Mouse (Mus musculus) embryonic facial prominence, embryonic 11.5 days (tissue): ENCODE results near the gene Crygs. TPM values are rescaled to one million over a fixed set of nuclear protein-coding genes. Genes with fewer than 3 reads are reported as not detected.

Experiments used
- ATAC-seq: fragments of 200-750 bp; cut with Nextera tagmentation; replicated peaks from 2 replicates; pipeline ENCODE4 v1.8.0; 2017; ENCODE audit warnings: low read depth; ENCODE audit not compliant: insufficient number of reproducible peaks, low FRiP score, low TSS enrichment
- DNase-seq: peaks from one replicate; pipeline ENCODE4 v3.0.0-alpha.2; 2015; ENCODE audit warnings: low spot score
- H3K27ac ChIP-seq: fragments of 300-500 bp; sonication (generic); replicated peaks from 2 replicates; pipeline ENCODE4 v1.5.1; 2014; ENCODE audit warnings: mild to moderate bottlenecking, low read depth, low read length, control low read depth
- H3K27me3 ChIP-seq: fragments of 300-500 bp; sonication (generic); 2 replicates; pipeline ENCODE4 v1.6.1; 2014; ENCODE audit warnings: mild to moderate bottlenecking, low read length, moderate library complexity, mixed read lengths; ENCODE audit not compliant: control insufficient read depth, insufficient read depth
- H3K36me3 ChIP-seq: fragments of 300-500 bp; sonication (generic); replicated peaks from 2 replicates; pipeline ENCODE4 v1.6.1; 2014; ENCODE audit warnings: low read depth, mild to moderate bottlenecking, low read length, moderate library complexity, mixed read lengths; ENCODE audit not compliant: control insufficient read depth, insufficient read depth
- H3K4me1 ChIP-seq: fragments of 300-500 bp; sonication (generic); 2 replicates; pipeline ENCODE4 v1.6.1; 2014; ENCODE audit warnings: low read length, mixed read lengths; ENCODE audit not compliant: control insufficient read depth, insufficient read depth
- H3K4me2 ChIP-seq: fragments of 300-500 bp; sonication (generic); 2 replicates; pipeline ENCODE4 v1.6.1; 2014; ENCODE audit warnings: low read depth, mild to moderate bottlenecking, control low read depth, low read length, moderate library complexity
- H3K4me3 ChIP-seq: fragments of 300-500 bp; sonication (generic); 2 replicates; pipeline ENCODE4 v1.5.1; 2014; ENCODE audit warnings: low read depth, low read length, control low read depth
- H3K9ac ChIP-seq: fragments of 300-500 bp; sonication (generic); replicated peaks from 2 replicates; pipeline ENCODE4 v1.6.1; 2014; ENCODE audit warnings: mild to moderate bottlenecking, control low read depth, low read length
- H3K9me3 ChIP-seq: fragments of 300-500 bp; sonication (generic); replicated peaks from 2 replicates; pipeline ENCODE4 v1.6.1; 2016; ENCODE audit warnings: mild to moderate bottlenecking, low read length, inconsistent platforms, mixed read lengths; ENCODE audit not compliant: control insufficient read depth
- whole genome bisulfite sequencing: fragments of 180-500 bp; shearing (Covaris S2); extraction: QIAGEN DNeasy Blood & Tissue Kit; methylation state at CpG from one replicate; pipeline ENCODE4 v1.1.7; 2014; 5-methylcytosine and 5-hydroxymethylcytosine counted together
- polyA plus RNA-seq: library from polyadenylated mRNA; unstranded; fragments of >200 nt; fragmentation: Nextera tagmentation; extraction: Ambion mirVana; gene quantifications from 2 replicates; pipeline ENCODE4 v1.2.1, GENCODE M21; 2014

Crygs gene
- polyA plus RNA-seq, 1 experiment from 2014 or later = 0.25 TPM

GRCm38 (mm10) chr16:22844061-22844801 is 32.9 kb upstream of the Crygs start:
- H3K27me3 ChIP-seq = no peaks in the 10 kb centered on the region
- H3K4me2 ChIP-seq = peak overlapping the region; percentile 89
- H3K9me3 ChIP-seq = no peaks in the 10 kb centered on the region
- peak overlapping the region; percentile 75 for H3K9ac ChIP-seq
- WGBS = 6% methylated on average over 25 of the region's 26 CpGs
- peak; percentile 91 for ATAC-seq
- H3K4me3 ChIP-seq = peak overlapping the region; percentile 45
- no peaks in the 10 kb centered on the region for H3K36me3 ChIP-seq
- DNase-seq = peak; percentile 80
- no peak overlapping the region for H3K27ac ChIP-seq
- H3K4me1 ChIP-seq = no peaks in the 10 kb centered on the region

- no peaks in the 10 kb centered on the region; the same call in 1 of the 2 replicates for H3K36me3 ChIP-seq
- no peak overlapping the region for H3K27ac ChIP-seq
- DNase-seq (no peak), ATAC-seq (no peak)
- H3K27me3 ChIP-seq = no peaks in the 10 kb centered on the region
- no peak overlapping the region for H3K4me3 ChIP-seq
- no peak overlapping the region for H3K4me2 ChIP-seq
- no peaks in the 10 kb centered on the region for H3K9me3 ChIP-seq
- H3K9ac ChIP-seq = no peak overlapping the region
- 93% methylated on average over 5 of the region's 5 CpGs for WGBS
- no peaks in the 10 kb centered on the region for H3K4me1 ChIP-seq
Observed at GRCm38 (mm10) chr16:22842871-22843270, 31.5 kb upstream of the Crygs start.

GRCm38 (mm10) chr16:22839146-22839857 is 27.9 kb upstream of the Crygs start:
- ATAC-seq (no peak), DNase-seq (no peak)
- no peaks in the 10 kb centered on the region for H3K27me3 ChIP-seq
- H3K4me1 ChIP-seq = no peaks in the 10 kb centered on the region
- no peaks in the 10 kb centered on the region for H3K9me3 ChIP-seq
- WGBS = 90% methylated on average over 3 of the region's 3 CpGs
- H3K4me3 ChIP-seq = no peak overlapping the region
- H3K4me2 ChIP-seq = no peak overlapping the region
- no peak overlapping the region for H3K9ac ChIP-seq
- no peaks in the 10 kb centered on the region; the same call in 1 of the 2 replicates for H3K36me3 ChIP-seq
- no peak overlapping the region for H3K27ac ChIP-seq

- Histone ChIP-seq H3K27me3 (no peaks in the 10 kb centered on the region), H3K27ac (no peak overlapping the region), H3K4me2 (no peak overlapping the region), H3K4me3 (no peak overlapping the region), H3K36me3 (peaks cover 3% of the 10 kb centered on the region; the same call in 1 of the 2 replicates), H3K4me1 (no peaks in the 10 kb centered on the region), H3K9me3 (no peaks in the 10 kb centered on the region), H3K9ac (no peak overlapping the region)
- no peak for ATAC-seq
- 88% methylated on average over 3 of the region's 3 CpGs for WGBS
- no peak for DNase-seq
Observed at GRCm38 (mm10) chr16:22832932-22833525, 21.7 kb upstream of the Crygs start.

GRCm38 (mm10) chr16:22820731-22821130 is 9.4 kb upstream of the Crygs start:
- no peaks in the 10 kb centered on the region; the same call in none of the 2 replicates for H3K36me3 ChIP-seq
- WGBS = 51% methylated on average over 8 of the region's 8 CpGs

GRCm38 (mm10) chr16:22807468-22808070 is 3.8 kb downstream of the Crygs start:
- no peak overlapping the region for H3K9ac ChIP-seq
- no peaks in the 10 kb centered on the region for H3K9me3 ChIP-seq
- ATAC-seq (no peak), DNase-seq (peak; percentile 79)
- H3K4me3 ChIP-seq = no peak overlapping the region
- H3K4me2 ChIP-seq = no peak overlapping the region
- H3K27me3 ChIP-seq = no peaks in the 10 kb centered on the region
- no peaks in the 10 kb centered on the region for H3K4me1 ChIP-seq
- WGBS = 15% methylated on average over 17 of the region's 17 CpGs
- H3K27ac ChIP-seq = no peak overlapping the region
- H3K36me3 ChIP-seq = no peaks in the 10 kb centered on the region

More at GRCm38 (mm10) chr16:22820731-22821130, 9.4 kb upstream of the Crygs start:
- H3K27me3 ChIP-seq = no peaks in the 10 kb centered on the region
- ATAC-seq (no peak), DNase-seq (peak; percentile 51)
- no peaks in the 10 kb centered on the region for H3K4me1 ChIP-seq
- no peak overlapping the region for H3K9ac ChIP-seq
- H3K9me3 ChIP-seq = no peaks in the 10 kb centered on the region
- no peak overlapping the region for H3K4me3 ChIP-seq
- no peak overlapping the region for H3K4me2 ChIP-seq
- no peak overlapping the region for H3K27ac ChIP-seq

GRCm38 (mm10) chr16:22802786-22803185 is 8.6 kb downstream of the Crygs start:
- no peak overlapping the region for H3K9ac ChIP-seq
- H3K9me3 ChIP-seq = no peaks in the 10 kb centered on the region
- H3K4me2 ChIP-seq = no peak overlapping the region
- no peak overlapping the region for H3K4me3 ChIP-seq
- WGBS = 88% methylated on average over 7 of the region's 7 CpGs
- ATAC-seq (no peak), DNase-seq (no peak)
- no peaks in the 10 kb centered on the region for H3K27me3 ChIP-seq
- no peaks in the 10 kb centered on the region for H3K36me3 ChIP-seq
- H3K4me1 ChIP-seq = no peaks in the 10 kb centered on the region
- H3K27ac ChIP-seq = no peak overlapping the region
